Mouse (Mus musculus) brain, embryonic 14.5 days (tissue): ENCODE results near the gene Gm10642. TPM values are rescaled to one million over a fixed set of nuclear protein-coding genes. Genes with fewer than 3 reads are reported as not detected.

Experiments used
- DNase-seq: peaks from one replicate; pipeline ENCODE4 v3.0.0-alpha.2; 2011; ENCODE audit warnings: low read depth
- CTCF ChIP-seq: fragments of 200-500 bp; IDR thresholded peaks from 2 replicates; pipeline ENCODE4 v1.5.1; 2012; ENCODE audit warnings: inconsistent platforms, mild to moderate bottlenecking, moderate library complexity, borderline replicate concordance; ENCODE audit not compliant: insufficient read depth, insufficient read length; ENCODE audit errors: extremely low read depth
- POLR2A ChIP-seq: fragments of 200-500 bp; IDR thresholded peaks from 2 replicates; pipeline ENCODE4 v1.6.1; 2012; ENCODE audit warnings: mild to moderate bottlenecking, inconsistent platforms, borderline replicate concordance; ENCODE audit not compliant: poor library complexity, insufficient read depth, insufficient read length, severe bottlenecking; ENCODE audit errors: extremely low read depth
- polyA plus RNA-seq: library from polyadenylated mRNA; depleted of rRNA; stranded (reverse); fragments of >200 nt; gene quantifications from 2 replicates; pipeline ENCODE4 v1.2.3, GENCODE M21; 2012; rRNA removed

Gene Gm10642
- polyA plus RNA-seq, 1 experiment: 0.90 TPM

GRCm38 (mm10) chr9:70673656-70674055 lies 17.6 kb downstream of the Gm10642 start:
- no peak for DNase-seq

GRCm38 (mm10) chr9:70675117-70675516 lies 19.1 kb downstream of the Gm10642 start:
- DNase-seq: no peak
- TF ChIP-seq CTCF: no peak
- TF ChIP-seq POLR2A: no peak

More at GRCm38 (mm10) chr9:70673656-70674055, 17.6 kb downstream of the Gm10642 start:
- no peak for TF ChIP-seq CTCF

- no peak for DNase-seq
- TF ChIP-seq CTCF (no peak), POLR2A (no peak)
These were observed 19.9 kb downstream of the Gm10642 start for GRCm38 (mm10) chr9:70675961-70676360.

- TF ChIP-seq CTCF: no peak
- peak; percentile 91; the same call in 1 of the 2 replicates for TF ChIP-seq POLR2A
- peak; percentile 100 for DNase-seq
These were observed 22.7 kb downstream of the Gm10642 start, which contains the start of gene Adam10 for GRCm38 (mm10) chr9:70678682-70679131. Adam10 (plus strand) TSS chr9:70678997.

- DNase-seq: peak; percentile 68
- TF ChIP-seq POLR2A (no peak), CTCF (no peak)
These were observed 23.4 kb downstream of the Gm10642 start for GRCm38 (mm10) chr9:70679132-70680091.

- peak; percentile 3 for DNase-seq
These were observed 26.2 kb downstream of the Gm10642 start for GRCm38 (mm10) chr9:70682202-70682601.

GRCm38 (mm10) chr9:70688301-70688968 lies 32.4 kb downstream of the Gm10642 start:
- DNase-seq: no peak
- no peak for TF ChIP-seq CTCF
- no peak for TF ChIP-seq POLR2A

More at GRCm38 (mm10) chr9:70682202-70682601, 26.2 kb downstream of the Gm10642 start:
- TF ChIP-seq POLR2A: no peak
- TF ChIP-seq CTCF: no peak

- no peak for TF ChIP-seq POLR2A
- no peak for TF ChIP-seq CTCF
- no peak for DNase-seq
These were observed 33.9 kb downstream of the Gm10642 start for GRCm38 (mm10) chr9:70689926-70690325.

GRCm38 (mm10) chr9:70690579-70690978 lies 34.5 kb downstream of the Gm10642 start:
- DNase-seq: no peak
- no peak for TF ChIP-seq POLR2A
- TF ChIP-seq CTCF: no peak

- no peak for DNase-seq
- TF ChIP-seq CTCF (no peak), POLR2A (no peak)
These were observed 36.0 kb downstream of the Gm10642 start for GRCm38 (mm10) chr9:70691772-70692693.

- DNase-seq: no peak
- no peak for TF ChIP-seq POLR2A
These were observed 39.7 kb downstream of the Gm10642 start for GRCm38 (mm10) chr9:70695723-70696122.

- no peak for DNase-seq
- TF ChIP-seq CTCF (no peak), POLR2A (no peak)
These were observed 42.0 kb downstream of the Gm10642 start for GRCm38 (mm10) chr9:70698090-70698489.

- TF ChIP-seq POLR2A (no peak), CTCF (no peak)
- no peak for DNase-seq
These were observed 47.6 kb downstream of the Gm10642 start for GRCm38 (mm10) chr9:70703597-70704203.

GRCm38 (mm10) chr9:70706444-70706843 lies 50.4 kb downstream of the Gm10642 start:
- no peak for DNase-seq
- no peak for TF ChIP-seq CTCF
- no peak for TF ChIP-seq POLR2A

Other genes with a start within 250 kb of the Gm10642 start
- gene Ccnb2, start 234.7 kb upstream of the Gm10642 start, polyA plus RNA-seq: 28.6 and 49.2 TPM in 2 replicates
- gene Rnf111, start 152.5 kb upstream of the Gm10642 start, polyA plus RNA-seq: 55.2 and 57.9 TPM in 2 replicates
- 45.4 and 58.8 TPM in 2 replicates for gene Sltm, start 113.5 kb upstream of the Gm10642 start, polyA plus RNA-seq
- gene Mindy2, start 923 bp downstream of the Gm10642 start, polyA plus RNA-seq: 12.7 and 17.2 TPM in 2 replicates
- 42.4 and 56.3 TPM in 2 replicates for gene Adam10, start 22.7 kb downstream of the Gm10642 start, polyA plus RNA-seq